Mouse (Mus musculus) C2C12 (cell line): ENCODE data around the gene Trub2.

Experiments
- CEBPB ChIP-seq: IDR thresholded peaks from one replicate; pipeline ENCODE4 v1.6.1; 2011; ENCODE audit warnings: low read depth, mild to moderate bottlenecking, control low read depth, moderate library complexity
- CTCF ChIP-seq: IDR thresholded peaks from one replicate; pipeline ENCODE4 v1.5.1; 2011; ENCODE audit not compliant: control insufficient read depth, insufficient read depth, insufficient read length
- MAX ChIP-seq: IDR thresholded peaks from one replicate; pipeline ENCODE4 v1.6.1; 2011; ENCODE audit warnings: mild to moderate bottlenecking, control low read depth
- MYOG ChIP-seq: IDR thresholded peaks from one replicate; pipeline ENCODE4 v1.6.1; 2011; ENCODE audit not compliant: control insufficient read depth, insufficient read length; ENCODE audit errors: extremely low read depth
- USF1 ChIP-seq: IDR thresholded peaks from one replicate; pipeline ENCODE4 v1.6.1; 2011; ENCODE audit warnings: low read depth, mild to moderate bottlenecking, control low read depth, moderate library complexity

DNA sequence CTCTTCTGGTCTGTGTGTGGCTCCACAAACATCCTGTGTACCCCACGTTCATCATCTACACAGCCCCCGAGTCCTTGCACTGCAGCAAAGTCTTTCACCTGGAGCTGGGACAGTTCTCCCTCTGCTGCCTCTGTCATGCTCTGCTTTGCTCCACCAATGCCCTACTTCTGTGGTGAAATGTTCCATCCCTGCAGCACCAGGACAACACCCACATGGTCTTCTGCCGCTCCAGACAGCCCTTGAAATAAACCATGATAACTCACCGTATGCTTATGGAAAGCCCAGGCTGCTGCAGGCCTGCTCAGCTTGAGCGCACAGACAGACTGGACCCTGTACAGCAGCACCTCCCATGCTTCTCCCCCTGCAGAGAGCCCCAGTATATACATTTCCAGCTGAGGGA, 74.2 kb downstream of the Trub2 start:
- TF ChIP-seq MYOG = no peak
- no peak for TF ChIP-seq CTCF
- no peak for TF ChIP-seq CEBPB
- TF ChIP-seq MAX = no peak
- TF ChIP-seq USF1 = no peak
